Mouse (Mus musculus): ENCODE results near the gene Prpf6. TPM values are rescaled to one million over a fixed set of nuclear protein-coding genes. Genes with fewer than 3 reads are reported as not detected.

Gene Prpf6
- polyA plus RNA-seq (2012; rRNA removed) = 30.7 and 40.9 TPM in 2 replicates

DNA sequence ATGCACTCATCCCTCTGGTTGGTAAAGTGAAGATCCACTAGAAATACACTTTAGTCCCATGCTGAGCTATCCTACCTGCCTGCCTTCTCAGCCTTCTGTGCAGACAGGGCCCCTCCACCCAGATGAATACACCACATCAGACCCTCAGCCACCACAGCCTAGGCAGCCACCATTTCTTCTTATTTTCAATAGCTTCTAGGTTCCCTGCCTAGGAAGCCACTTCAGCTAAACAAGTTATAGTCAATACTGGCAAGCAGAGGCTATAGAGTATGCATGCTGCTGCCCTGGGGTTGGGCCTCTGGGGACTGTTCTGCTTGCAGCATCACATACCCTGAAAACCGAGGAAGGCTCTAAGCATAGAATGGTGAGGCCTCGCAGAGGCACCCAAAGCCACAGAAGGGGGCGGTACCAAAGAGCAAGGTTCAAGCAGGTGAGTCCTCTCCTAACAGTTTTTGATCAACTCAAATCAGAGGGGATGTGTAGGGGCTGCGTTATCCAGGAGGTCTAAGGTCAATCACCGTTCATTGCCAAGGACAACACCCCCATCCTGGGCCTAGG is at the start of gene Prpf6:
Gene Prpf6, plus strand, starts transcription at position 341 of the 558 bp plus-strand sequence.
- DNase-seq (ENCODE audit: low spot score) = peak; percentile 20

- DNase-seq (ENCODE audit: low spot score) = no peak
Observed at GRCm38 (mm10) chr2:181546142-181546541, 45.5 kb upstream of the Prpf6 start.

GRCm38 (mm10) chr2:181548227-181548626 is 43.4 kb upstream of the Prpf6 start:
- DNase-seq (ENCODE audit: low spot score) = no peak

- DNase-seq (ENCODE audit: low spot score) = no peak
Observed at GRCm38 (mm10) chr2:181548682-181549081, 43.0 kb upstream of the Prpf6 start.

DNA sequence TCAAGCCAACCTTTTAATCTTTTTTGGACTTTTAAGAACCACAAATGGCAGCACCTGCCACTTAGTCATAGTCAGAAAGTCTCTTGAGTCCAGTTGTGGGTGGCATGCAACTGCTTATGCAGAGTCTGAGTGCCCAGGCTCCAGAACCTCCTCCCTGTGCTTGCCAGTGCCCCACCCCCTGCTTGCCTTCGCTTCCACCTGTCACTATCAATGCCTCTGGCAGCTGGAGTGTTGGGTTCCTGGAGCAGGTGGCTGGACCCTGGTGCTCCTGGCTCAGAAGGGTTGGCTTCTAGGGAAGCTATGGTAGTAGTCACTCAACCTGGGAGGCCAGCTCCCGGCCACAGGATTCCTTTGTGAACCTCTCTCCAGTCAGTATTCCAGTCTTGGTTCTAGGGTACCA is 41.4 kb upstream of the Prpf6 start:
- DNase-seq (ENCODE audit: low spot score) = no peak

DNA sequence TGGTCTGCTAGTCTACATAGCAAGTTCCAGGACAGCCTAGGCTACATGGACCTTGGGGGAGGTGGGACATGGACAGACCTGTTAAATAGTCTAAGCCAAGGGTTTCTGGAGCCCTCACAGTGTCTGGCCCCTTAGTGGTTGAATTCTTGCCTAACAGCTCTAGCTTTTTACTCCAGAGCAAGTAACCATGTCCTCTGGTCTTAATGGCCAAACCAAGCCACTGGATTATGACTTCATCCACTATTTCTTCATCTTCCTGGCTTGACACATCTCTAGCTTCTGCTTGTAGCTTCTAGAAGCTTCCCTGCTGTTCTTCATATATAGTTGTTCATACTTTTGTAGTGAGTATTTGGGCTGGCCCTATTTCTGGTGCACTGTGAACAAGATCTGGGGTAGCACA is 37.9 kb upstream of the Prpf6 start:
- DNase-seq (ENCODE audit: low spot score) = no peak

GRCm38 (mm10) chr2:181567338-181567737 is 24.3 kb upstream of the Prpf6 start:
- DNase-seq (ENCODE audit: low spot score) = no peak

DNA sequence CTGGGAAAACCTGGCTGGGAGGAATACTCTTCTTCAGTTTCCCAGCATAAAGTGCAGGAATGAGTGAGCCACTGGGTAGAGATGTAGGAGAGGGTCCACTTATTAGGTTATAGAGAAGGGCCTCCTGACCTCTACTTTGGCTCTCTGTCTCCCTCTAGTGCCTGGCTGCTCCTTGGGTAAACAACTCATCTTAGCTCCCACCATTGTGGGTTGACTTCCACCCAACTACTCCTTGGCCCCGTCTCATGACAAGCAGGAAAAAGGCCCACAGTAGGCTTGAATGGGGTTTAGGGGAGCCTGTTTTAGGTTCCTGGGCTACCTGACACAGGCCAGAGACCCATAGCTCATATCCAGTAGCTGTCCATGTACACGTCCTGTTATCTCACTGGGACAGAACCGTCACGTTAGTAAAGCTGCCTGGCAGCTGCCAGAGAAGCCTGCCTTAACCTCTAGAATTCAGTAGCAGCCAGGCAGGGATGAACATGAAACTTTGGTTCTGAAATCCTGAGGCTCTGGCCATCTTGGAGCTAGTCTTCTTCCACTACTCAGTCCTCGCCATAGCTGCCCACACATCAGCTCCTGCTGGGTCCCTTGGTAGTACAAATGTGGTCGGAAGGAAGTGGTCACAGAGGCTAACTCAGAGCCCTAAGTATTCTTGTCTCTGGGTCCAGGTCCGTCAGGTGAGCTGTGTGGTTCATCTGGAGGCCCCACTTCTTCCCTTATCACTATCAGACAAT is 23.2 kb upstream of the Prpf6 start:
- DNase-seq (ENCODE audit: low spot score) = no peak

DNA sequence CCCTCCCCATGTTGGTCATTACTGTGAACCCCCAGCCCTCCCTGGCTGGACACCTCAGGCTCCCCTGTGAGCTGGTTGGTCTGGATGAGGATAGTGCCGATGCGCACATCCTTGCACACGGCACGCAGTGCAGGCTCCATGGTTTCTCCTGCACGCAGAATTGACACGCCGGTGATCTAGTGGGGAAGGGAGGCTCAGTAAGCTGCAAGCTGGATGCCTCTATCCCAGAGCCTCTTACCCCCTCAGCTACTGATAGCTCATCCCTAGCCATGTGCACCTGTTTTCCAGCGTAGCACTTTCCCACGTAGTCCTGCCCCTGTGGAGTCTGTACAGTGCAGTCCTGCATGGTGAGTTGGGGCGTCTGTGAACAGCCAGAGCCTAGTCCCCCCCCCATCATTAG is 21.8 kb upstream of the Prpf6 start:
- no peak for DNase-seq (ENCODE audit: low spot score)

- no peak for DNase-seq (ENCODE audit: low spot score)
Observed at GRCm38 (mm10) chr2:181570375-181570774, 21.3 kb upstream of the Prpf6 start.

DNA sequence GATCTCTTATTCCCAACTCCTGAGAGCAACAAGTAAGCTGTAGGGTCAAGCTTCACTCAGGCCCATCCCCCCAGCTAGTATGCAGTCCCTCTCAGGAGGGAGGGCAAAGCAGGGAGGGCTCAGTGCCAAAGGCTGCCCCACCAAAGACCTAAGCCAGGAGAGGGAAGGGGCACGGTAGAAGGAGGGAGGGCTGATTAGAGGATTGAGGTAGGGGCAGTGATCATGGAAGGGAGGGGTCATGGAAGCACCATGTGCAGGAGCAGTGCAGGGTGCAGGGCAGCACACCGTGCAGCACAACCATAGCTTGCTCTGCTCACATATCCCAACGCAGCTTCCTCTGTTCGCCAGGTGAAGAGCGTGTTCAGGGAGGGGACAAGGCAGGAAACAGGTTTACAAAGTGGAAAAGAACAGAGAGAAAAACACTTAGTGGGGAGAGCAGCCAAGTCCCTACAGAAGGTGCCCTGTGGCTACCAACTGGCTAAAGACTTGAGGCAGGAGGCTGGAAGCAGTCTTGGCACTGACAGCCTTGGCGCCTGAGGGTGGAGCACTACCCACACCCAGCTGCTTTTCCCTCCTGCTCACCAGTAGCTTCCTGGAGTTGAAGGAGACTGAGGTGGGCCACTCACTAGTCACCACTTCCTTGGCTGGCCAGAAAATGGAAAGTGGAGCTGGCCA is 20.6 kb upstream of the Prpf6 start:
- no peak for DNase-seq (ENCODE audit: low spot score)

DNA sequence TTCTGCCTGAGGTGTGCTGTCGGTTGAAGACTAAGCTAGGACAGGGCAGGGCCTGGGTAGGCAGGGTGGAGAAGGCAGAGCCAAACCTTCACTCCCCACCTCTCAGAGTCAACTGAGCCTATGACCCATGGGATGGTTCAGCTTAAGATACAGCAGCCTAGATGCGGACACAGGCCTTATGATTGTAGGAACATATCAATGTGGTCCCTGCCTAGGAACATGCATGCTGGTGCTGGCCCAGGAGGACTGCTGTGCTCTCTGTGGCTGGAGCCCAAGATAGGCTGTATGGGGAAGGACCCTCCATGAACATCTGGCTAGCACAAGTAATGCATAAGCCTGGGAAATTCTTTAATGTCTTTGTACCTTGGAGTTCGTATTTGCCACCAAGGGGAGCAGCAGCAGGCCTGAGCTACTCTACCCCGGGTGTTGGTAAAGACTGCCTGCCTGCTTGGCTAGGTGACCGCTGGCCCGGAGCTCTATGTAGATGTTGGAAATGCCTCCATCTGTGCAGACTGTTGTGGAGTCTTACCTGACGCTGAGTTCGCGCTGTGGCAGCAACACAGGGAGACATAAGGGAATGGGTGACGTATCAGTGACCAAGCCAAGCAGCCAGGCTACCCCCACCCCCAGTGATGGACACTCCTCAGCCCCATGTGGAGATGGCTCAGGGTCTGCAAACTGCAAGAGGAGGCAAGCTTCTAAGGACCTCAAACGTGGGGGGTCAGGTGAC is 19.6 kb upstream of the Prpf6 start:
- DNase-seq (ENCODE audit: low spot score) = peak; percentile 16

DNA sequence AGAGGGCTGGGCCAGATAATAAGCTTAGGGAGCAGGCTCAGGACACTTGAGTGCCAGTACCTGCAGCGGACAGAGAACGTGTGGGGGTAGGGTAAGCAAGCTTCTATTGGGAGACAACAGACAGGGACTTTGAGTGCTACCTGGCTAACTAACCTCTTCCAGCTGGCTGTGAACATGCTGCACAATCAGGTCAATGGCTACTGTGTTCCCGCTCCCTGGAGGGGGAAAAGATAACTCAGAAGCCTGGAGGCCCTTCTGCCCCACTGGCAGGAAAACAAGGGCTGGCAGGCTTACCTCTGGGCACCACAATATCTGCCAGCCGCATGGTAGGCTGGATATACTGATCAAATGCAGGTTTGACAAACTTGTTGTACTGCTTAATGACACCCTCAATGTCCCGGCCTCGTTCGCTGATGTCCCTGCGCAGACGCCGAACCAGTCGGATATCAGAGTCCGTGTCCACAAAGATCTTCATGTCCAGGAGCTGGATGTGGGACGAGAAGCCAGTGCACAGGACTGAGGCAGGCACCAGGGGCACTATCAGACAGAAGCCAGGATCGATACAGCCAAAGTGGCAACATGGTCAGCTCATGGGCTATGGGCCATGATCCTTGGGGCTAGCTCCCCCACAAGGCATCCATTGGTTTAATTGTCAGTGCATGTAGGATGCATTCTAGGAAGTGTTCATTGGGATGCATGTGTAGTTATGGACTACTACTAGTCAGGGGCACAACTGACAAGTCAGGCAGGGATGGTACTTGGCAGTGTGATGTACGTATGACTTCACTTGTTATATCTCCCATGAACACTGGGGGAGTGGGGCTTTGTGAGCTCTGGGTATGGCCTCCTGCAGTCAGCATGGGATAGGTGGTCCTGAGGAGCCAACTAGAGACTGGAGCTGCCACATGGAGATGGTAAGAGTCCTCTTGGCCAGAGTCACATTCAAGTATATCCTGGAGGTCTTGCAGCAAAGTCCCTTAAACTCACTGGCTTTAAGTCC is 18.4 kb upstream of the Prpf6 start:
- peak; percentile 17 for DNase-seq (ENCODE audit: low spot score)

DNA sequence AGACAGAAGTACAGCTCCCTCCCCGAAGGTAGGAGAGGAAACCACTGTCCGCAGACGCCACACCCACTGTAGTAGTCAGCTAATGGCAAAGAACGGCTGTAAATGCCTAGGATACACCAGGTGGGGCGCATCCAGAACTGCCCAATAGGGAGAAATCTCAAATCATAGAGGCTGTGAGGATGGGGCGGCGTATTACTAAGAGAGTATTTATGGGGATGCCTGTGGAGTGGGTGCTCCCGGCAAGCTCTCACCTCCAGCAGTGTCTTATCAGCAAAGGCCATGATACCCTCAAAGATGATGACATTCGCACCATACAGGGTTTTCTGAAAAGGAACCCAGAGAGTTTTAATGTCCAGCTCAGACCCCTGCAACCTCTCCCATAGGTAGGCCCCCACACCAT is 17.7 kb upstream of the Prpf6 start:
- DNase-seq (ENCODE audit: low spot score) = peak; percentile 14

- DNase-seq (ENCODE audit: low spot score) = peak; percentile 14
Observed at GRCm38 (mm10) chr2:181574921-181575545, 16.6 kb upstream of the Prpf6 start.

DNA sequence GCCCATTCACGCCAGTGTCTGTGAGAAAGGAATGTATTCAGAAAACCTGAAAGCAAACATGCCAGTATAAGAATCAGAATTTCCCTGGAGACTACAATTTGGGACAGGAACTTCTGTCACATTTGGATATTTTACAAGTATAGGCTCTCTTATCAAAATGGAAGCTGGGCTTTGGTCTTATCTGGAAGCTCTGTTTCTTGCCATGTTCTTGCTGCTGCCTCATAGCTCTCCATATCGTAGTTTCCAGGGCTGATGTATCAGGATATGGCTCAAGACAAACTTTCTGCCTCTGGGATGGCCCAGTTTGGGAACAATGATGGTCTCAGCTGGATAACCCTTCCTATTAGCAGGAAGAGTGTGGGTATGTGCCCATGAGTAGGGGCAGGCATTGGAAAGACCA is 15.1 kb upstream of the Prpf6 start:
- peak; percentile 7 for DNase-seq (ENCODE audit: low spot score)

DNA sequence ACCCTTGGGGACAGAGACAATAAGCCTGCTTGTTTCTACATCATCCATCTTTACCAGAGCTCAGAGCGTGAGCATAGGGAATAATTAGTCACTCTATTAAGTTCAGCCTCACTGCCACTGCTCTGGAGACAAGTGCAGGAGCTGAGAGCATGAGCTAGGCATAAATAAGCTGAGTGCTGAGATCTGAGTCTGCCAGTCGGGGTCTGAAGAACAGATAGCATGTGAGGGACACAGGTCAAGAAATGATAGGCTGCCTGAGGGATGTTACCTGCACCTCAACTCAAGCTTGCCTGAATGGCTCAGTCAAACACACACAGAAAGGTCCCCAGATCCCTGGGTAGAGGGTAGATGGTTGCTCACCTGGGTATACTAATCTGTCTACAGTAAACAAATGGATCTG is 14.5 kb upstream of the Prpf6 start:
- peak; percentile 10 for DNase-seq (ENCODE audit: low spot score)

DNA sequence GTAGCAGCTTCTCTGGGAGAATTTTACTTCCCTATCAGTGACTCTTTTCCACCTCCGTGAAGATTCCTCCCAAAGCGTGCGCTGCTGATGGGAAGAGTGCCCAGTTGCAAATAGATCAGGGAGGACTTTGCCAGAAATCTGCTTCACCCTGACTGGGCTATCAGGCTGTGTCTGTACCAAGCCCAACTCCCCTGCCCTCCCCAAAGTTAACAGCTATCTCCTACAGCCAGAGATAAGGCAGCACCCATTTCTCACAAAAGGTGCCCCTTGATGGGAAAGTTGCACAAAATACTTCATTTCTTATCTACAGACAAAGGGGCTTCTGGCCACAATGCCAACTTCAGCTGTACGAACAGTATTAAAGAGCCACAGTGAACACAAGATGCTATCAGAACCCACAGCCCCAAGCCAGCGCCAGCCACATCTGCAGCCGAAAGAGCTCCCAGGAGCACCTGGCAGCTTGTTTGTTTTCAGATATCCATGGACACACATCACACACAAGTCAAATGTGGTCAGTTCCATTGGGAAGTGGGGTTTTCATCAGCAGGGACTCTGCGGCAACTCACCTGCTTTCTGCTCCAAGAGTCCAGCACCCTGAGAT is 13.6 kb upstream of the Prpf6 start:
- DNase-seq (ENCODE audit: low spot score) = peak; percentile 15

DNA sequence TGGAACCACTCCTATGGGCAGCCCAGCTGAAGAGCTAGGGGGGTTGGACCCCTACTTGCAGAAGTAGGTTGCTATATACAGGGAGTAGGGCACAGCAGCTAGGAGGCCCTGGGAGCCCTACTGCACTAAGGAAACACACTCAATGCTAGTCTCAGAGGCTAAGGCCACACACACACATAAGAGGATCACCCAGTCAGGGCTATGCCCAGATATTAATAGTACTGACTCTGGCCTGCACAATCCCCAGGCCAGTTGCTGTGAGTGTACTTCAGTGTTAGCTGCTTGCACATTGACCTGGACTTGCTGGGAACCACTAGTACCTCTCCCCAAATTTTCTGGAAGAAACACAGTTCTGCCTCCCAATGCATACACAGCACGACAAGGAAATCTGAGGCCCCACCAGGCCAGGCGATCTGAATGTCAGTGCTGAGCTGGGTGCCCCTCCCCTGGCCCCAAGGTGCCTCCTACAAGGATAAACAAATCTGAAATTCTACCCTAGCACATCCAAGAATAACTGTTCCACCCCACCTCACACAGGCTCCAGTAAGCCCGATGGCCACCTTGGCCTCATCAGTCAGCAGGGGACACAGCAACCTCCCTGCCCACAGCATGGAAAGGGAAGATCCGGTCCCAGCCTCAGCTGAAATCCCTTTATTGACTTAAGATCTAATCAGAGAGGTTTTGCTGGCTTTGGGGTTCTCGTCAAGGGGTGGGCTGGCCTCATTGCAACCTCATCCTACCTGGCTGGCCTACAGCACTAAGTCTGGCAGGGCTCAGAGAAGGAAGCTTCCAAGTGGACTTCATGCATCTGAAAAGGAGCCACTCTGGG is 12.7 kb upstream of the Prpf6 start:
- DNase-seq (ENCODE audit: low spot score) = peak; percentile 18
